Mouse (Mus musculus): ENCODE results near the gene Ttll6. TPM values are rescaled to one million over a fixed set of nuclear protein-coding genes. Genes with fewer than 3 reads are reported as not detected.

The Ttll6 gene
- polyA plus RNA-seq, 1 experiment from 2014 or later, result 0.12 TPM

DNA sequence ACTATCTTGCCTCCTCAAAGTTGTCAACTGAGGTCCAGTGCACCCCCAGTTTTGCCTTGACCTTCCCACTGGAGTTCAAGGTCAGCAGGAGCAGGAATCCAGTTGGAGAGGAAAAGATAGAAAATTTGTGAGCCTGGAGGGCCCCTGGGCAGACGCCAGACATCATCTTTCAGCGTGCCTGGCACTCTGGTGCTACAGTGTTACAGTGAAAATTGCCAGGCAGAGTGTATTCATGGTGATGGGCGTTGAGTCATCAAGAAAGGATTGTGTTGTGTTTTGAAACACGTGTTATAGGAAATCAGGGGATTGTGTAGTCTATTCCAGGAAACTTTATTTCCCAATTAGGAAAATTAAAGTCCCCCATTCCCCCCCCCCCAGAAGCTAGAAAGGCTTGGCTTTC lies 10.2 kb downstream of the Ttll6 start:
- DNase-seq (ENCODE audit: low spot score), result no peak
- Histone ChIP-seq H3K9ac (ENCODE audit: low read depth, low read length) (no peak overlapping the region), H3K4me2 (replicated peaks; ENCODE audit: low read depth, low read length) (no peak overlapping the region), H3K4me3 (ENCODE audit: low read depth, low read length) (no peak overlapping the region), H3K36me3 (ENCODE audit: control insufficient read depth, insufficient read depth, low read length) (no peaks in the 10 kb centered on the region), H3K27me3 (ENCODE audit: control insufficient read depth, insufficient read depth, low read length) (peaks cover 20% of the 10 kb centered on the region), H3K27ac (ENCODE audit: low read depth, low read length) (no peak overlapping the region), H3K4me1 (replicated peaks; ENCODE audit: control insufficient read depth, insufficient read depth, low read length) (no peaks in the 10 kb centered on the region), H3K9me3 (ENCODE audit: control insufficient read depth, low read length) (no peaks in the 10 kb centered on the region)
- 68% methylated on average over 4 of the region's 4 CpGs for WGBS
- ATAC-seq (ENCODE audit: low FRiP score), result no peak

DNA sequence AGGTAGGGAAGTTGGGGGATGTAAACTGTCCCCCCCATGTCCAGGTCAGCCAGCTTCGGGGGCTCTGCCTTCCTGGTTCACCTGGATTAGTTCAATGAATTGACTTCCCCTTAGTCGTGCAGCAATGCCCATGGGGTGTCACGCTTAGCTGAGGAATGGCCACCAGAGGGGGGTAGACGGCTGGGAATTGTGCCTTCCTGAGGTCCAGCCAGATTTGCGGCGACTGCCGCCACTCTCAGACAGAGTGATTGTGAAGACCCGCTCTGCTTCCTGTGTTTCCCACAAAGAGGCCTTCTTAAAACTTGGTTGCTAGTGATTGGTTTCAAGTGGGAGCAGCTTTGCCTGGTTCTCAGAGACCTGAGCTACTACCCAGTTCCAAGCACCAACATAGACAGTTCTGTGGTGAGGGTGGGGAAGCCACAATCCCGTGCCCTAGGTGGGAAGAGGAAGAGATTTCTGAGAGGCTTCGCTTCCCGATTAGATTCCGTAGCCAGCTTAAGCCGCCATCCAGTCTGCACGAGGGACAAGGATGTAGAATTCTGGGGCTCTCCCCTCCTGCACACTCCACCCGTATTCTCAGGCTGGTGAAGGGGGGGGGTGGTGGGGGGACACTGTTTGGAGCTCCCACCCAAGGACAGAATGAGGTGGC lies 12.2 kb downstream of the Ttll6 start:
- Histone ChIP-seq H3K4me1 (replicated peaks; ENCODE audit: control insufficient read depth, insufficient read depth, low read length) (no peaks in the 10 kb centered on the region), H3K27me3 (ENCODE audit: control insufficient read depth, insufficient read depth, low read length) (peaks cover 20% of the 10 kb centered on the region), H3K27ac (ENCODE audit: low read depth, low read length) (no peak overlapping the region), H3K9me3 (ENCODE audit: control insufficient read depth, low read length) (no peaks in the 10 kb centered on the region), H3K36me3 (ENCODE audit: control insufficient read depth, insufficient read depth, low read length) (no peaks in the 10 kb centered on the region), H3K4me2 (replicated peaks; ENCODE audit: low read depth, low read length) (no peak overlapping the region; the same call in 1 of the 2 replicates), H3K9ac (ENCODE audit: low read depth, low read length) (no peak overlapping the region), H3K4me3 (ENCODE audit: low read depth, low read length) (no peak overlapping the region)
- 3% methylated on average over 15 of the region's 15 CpGs for WGBS
- peak; percentile 88 for DNase-seq (ENCODE audit: low spot score)
- ATAC-seq (ENCODE audit: low FRiP score), result no peak

DNA sequence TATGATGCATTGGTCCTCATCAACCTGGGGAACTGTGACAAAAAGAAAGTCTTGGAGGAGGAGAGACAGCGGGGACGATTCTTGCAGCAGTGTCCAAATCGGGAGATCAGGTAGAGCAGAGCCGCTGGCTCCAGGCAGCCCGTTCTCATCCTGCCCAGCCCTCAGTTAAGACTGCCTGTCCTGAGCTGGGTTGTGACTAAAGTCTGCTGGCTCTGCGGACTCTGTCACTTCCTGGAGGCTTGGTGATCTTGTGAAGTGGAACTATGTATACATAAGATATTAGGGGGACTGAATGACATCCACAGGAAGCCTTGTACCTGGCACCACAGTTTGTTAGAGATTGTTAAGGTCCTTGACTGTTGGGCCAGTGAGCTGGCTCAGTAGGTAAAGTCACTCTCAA lies 13.9 kb downstream of the Ttll6 start:
- Histone ChIP-seq H3K4me2 (replicated peaks; ENCODE audit: low read depth, low read length) (no peak overlapping the region), H3K9me3 (ENCODE audit: control insufficient read depth, low read length) (no peaks in the 10 kb centered on the region), H3K4me3 (ENCODE audit: low read depth, low read length) (no peak overlapping the region), H3K27me3 (ENCODE audit: control insufficient read depth, insufficient read depth, low read length) (peaks cover 22% of the 10 kb centered on the region), H3K9ac (ENCODE audit: low read depth, low read length) (no peak overlapping the region), H3K27ac (ENCODE audit: low read depth, low read length) (no peak overlapping the region), H3K36me3 (ENCODE audit: control insufficient read depth, insufficient read depth, low read length) (no peaks in the 10 kb centered on the region), H3K4me1 (replicated peaks; ENCODE audit: control insufficient read depth, insufficient read depth, low read length) (no peaks in the 10 kb centered on the region)
- DNase-seq (ENCODE audit: low spot score) (no peak), ATAC-seq (ENCODE audit: low FRiP score) (no peak)
- 75% methylated on average over 6 of the region's 6 CpGs for WGBS

DNA sequence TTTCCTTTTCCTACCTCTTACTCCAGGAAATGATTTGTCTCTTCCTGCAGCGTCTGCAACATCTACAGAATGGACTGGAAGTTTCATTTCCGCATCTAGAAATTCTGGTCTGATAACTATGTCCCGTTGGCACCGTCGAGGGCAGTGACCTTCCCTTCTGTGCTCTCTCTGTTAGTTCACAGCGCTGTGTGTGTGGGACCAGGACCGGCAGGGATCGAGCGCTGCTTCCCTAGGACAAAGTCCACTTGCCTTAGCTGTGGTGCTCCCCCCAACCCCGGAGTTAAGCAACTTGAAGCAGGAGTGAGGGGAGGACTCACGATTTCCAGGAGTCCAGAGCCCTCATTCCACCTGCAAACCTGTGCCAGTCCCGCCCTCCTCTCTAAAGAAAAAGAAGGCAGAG lies 31.2 kb downstream of the Ttll6 start:
- no peak overlapping the region for H3K27ac ChIP-seq (ENCODE audit: low read depth, low read length)
- WGBS, result 65% methylated on average over 12 of the region's 12 CpGs
- no peak for DNase-seq (ENCODE audit: low spot score)
- no peak overlapping the region for H3K4me2 ChIP-seq (replicated peaks; ENCODE audit: low read depth, low read length)
- no peak overlapping the region for H3K9ac ChIP-seq (ENCODE audit: low read depth, low read length)
- H3K4me1 ChIP-seq (replicated peaks; ENCODE audit: control insufficient read depth, insufficient read depth, low read length), result no peaks in the 10 kb centered on the region
- H3K27me3 ChIP-seq (ENCODE audit: control insufficient read depth, insufficient read depth, low read length), result peaks cover 46% of the 10 kb centered on the region
- H3K4me3 ChIP-seq (ENCODE audit: low read depth, low read length), result no peak overlapping the region
- H3K9me3 ChIP-seq (ENCODE audit: control insufficient read depth, low read length), result no peaks in the 10 kb centered on the region
- no peak for ATAC-seq (ENCODE audit: low FRiP score)
- no peaks in the 10 kb centered on the region for H3K36me3 ChIP-seq (ENCODE audit: control insufficient read depth, insufficient read depth, low read length)

DNA sequence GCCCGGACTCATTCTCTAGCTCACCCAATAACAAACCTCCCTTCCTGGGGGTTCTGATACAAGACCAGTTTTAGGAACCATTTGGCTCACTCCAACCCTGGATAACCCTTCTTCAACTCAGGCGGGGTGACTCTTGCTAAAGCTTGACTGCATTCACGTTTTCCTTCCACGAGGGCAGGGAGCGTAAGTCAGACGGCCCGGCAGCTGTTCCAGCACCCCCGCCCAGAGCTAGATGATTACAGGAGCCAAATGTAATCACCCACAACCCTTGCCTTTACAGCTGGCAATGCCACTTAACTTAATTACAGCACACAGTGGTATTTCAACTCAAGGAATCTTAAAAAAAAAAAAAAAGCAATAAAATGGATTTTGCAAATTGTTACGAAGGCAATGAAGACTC lies 34.5 kb downstream of the Ttll6 start:
- H3K36me3 ChIP-seq (ENCODE audit: control insufficient read depth, insufficient read depth, low read length), result no peaks in the 10 kb centered on the region
- H3K4me3 ChIP-seq (ENCODE audit: low read depth, low read length), result no peak overlapping the region
- 36% methylated on average over 9 of the region's 9 CpGs for WGBS
- H3K4me1 ChIP-seq (replicated peaks; ENCODE audit: control insufficient read depth, insufficient read depth, low read length), result no peaks in the 10 kb centered on the region
- no peak overlapping the region for H3K4me2 ChIP-seq (replicated peaks; ENCODE audit: low read depth, low read length)
- H3K27ac ChIP-seq (ENCODE audit: low read depth, low read length), result no peak overlapping the region
- no peaks in the 10 kb centered on the region for H3K9me3 ChIP-seq (ENCODE audit: control insufficient read depth, low read length)
- DNase-seq (ENCODE audit: low spot score) (no peak), ATAC-seq (ENCODE audit: low FRiP score) (no peak)
- peaks cover 79% of the 10 kb centered on the region for H3K27me3 ChIP-seq (ENCODE audit: control insufficient read depth, insufficient read depth, low read length)
- H3K9ac ChIP-seq (ENCODE audit: low read depth, low read length), result no peak overlapping the region

DNA sequence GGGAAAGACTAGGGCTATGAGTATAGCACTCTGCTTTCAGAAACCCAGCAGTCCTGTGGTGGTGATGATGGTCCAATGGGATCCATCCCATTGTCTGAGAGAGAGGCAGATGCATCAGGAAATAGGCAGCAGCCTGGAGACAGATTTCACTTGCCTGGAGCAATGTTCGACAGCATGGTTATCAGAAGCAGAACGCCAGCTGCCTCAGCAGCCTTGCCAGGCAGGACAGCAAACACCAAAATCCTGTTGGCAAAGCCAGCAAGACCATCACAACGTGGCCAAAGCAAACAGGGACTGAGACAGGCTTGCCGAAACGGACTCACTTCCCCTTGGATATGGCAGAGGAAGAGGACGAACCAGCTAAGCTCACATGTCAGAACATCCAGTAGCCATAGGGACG lies 35.4 kb downstream of the Ttll6 start:
- H3K27ac ChIP-seq (ENCODE audit: low read depth, low read length), result no peak overlapping the region
- no peaks in the 10 kb centered on the region for H3K9me3 ChIP-seq (ENCODE audit: control insufficient read depth, low read length)
- DNase-seq (ENCODE audit: low spot score) (peak; percentile 18), ATAC-seq (ENCODE audit: low FRiP score) (no peak)
- WGBS, result 17% methylated on average over 7 of the region's 7 CpGs
- peaks cover 88% of the 10 kb centered on the region for H3K27me3 ChIP-seq (ENCODE audit: control insufficient read depth, insufficient read depth, low read length)
- H3K4me3 ChIP-seq (ENCODE audit: low read depth, low read length), result no peak overlapping the region
- no peak overlapping the region for H3K9ac ChIP-seq (ENCODE audit: low read depth, low read length)
- no peak overlapping the region for H3K4me2 ChIP-seq (replicated peaks; ENCODE audit: low read depth, low read length)
- H3K36me3 ChIP-seq (ENCODE audit: control insufficient read depth, insufficient read depth, low read length), result no peaks in the 10 kb centered on the region
- no peaks in the 10 kb centered on the region for H3K4me1 ChIP-seq (replicated peaks; ENCODE audit: control insufficient read depth, insufficient read depth, low read length)

DNA sequence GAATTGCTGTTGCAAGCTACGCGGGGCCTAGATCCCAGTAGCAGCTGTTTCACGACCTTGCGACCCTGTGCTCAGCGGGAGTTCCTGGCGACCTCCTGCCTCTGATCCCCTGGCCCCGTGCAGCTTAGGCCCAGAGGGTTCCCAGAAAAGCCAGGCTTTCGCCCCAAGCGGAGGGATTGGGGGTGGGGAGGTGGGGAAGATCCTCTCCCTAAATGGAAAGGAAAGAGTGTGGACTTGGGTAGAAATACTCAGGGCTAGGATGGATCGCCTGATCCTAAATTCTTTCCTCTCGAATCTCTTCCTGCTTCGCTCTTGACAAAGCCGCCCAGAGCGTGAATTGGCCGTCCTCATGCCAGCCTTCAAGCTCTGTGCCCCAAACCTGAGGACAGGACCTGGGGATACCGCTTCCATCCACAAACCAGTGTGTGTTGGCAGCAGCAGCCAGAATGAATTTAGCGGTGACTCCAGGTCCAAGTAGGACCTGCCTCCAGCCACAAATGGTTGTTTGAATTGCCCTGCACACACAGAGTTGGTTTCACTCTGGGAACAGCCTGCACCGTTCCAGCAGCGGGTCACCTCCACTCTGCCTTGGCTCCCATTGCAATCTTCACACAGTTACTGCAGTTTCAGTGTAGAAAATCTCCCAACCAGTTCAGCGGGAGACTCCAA lies 37.3 kb downstream of the Ttll6 start:
- peaks cover 93% of the 10 kb centered on the region for H3K27me3 ChIP-seq (ENCODE audit: control insufficient read depth, insufficient read depth, low read length)
- H3K4me2 ChIP-seq (replicated peaks; ENCODE audit: low read depth, low read length), result no peak overlapping the region
- peak; percentile 51 for DNase-seq (ENCODE audit: low spot score)
- under 1% methylated on average over 20 of the region's 20 CpGs for WGBS
- no peak overlapping the region for H3K9ac ChIP-seq (ENCODE audit: low read depth, low read length)
- H3K9me3 ChIP-seq (ENCODE audit: control insufficient read depth, low read length), result no peaks in the 10 kb centered on the region
- no peak overlapping the region for H3K27ac ChIP-seq (ENCODE audit: low read depth, low read length)
- H3K4me1 ChIP-seq (replicated peaks; ENCODE audit: control insufficient read depth, insufficient read depth, low read length), result no peaks in the 10 kb centered on the region
- no peak for ATAC-seq (ENCODE audit: low FRiP score)
- no peaks in the 10 kb centered on the region for H3K36me3 ChIP-seq (ENCODE audit: control insufficient read depth, insufficient read depth, low read length)
- no peak overlapping the region for H3K4me3 ChIP-seq (ENCODE audit: low read depth, low read length)

DNA sequence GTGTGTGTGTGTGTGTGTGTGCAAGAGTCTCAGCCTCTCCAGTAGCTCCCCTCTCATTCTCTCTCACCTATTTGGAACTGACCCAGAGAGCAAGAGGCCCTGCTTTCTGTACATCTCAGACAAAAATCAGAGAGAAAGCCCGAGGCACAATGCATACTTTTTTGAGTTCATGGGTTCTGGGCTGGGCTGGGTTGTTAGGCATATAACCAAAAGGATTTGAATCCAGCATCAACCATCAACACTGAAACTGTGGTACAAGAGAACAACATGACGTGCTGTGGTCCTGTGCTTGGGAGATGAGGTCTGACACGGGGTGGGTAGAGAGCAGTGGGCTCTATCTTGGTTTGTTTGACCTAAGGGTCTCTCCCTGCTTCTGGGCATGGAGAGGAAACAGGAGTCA lies 38.0 kb downstream of the Ttll6 start:
- H3K4me2 ChIP-seq (replicated peaks; ENCODE audit: low read depth, low read length), result no peak overlapping the region
- 7% methylated on average over 3 of the region's 3 CpGs for WGBS

More for the DNA sequence above, 38.0 kb downstream of the Ttll6 start:
- Histone ChIP-seq H3K27me3 (ENCODE audit: control insufficient read depth, insufficient read depth, low read length) (peaks cover 93% of the 10 kb centered on the region), H3K9ac (ENCODE audit: low read depth, low read length) (no peak overlapping the region), H3K4me3 (ENCODE audit: low read depth, low read length) (no peak overlapping the region), H3K36me3 (ENCODE audit: control insufficient read depth, insufficient read depth, low read length) (no peaks in the 10 kb centered on the region), H3K27ac (ENCODE audit: low read depth, low read length) (no peak overlapping the region), H3K9me3 (ENCODE audit: control insufficient read depth, low read length) (no peaks in the 10 kb centered on the region), H3K4me1 (replicated peaks; ENCODE audit: control insufficient read depth, insufficient read depth, low read length) (no peaks in the 10 kb centered on the region)
- ATAC-seq (ENCODE audit: low FRiP score) (no peak), DNase-seq (ENCODE audit: low spot score) (peak; percentile 39)

Measured in hindbrain, embryonic 11.5 days (tissue).